ENCODE assay signal across 7 mouse cellular contexts in genomic region chr13:35968131-35968718, GRCm38 (mm10). TPM values are rescaled to one million over a fixed set of nuclear protein-coding genes. Genes with fewer than 3 reads are reported as not detected.
DNase-seq lines count a peak whose midpoint lies in the region; ATAC-seq and TF ChIP-seq lines count a peak whose summit lies in the region.

No protein-coding gene starts in this region.

- no peaks in the 10 kb centered on the region for H3K9me3 ChIP-seq in forebrain, postnatal 0 days (ENCODE audit: low read length)
- H3K9me3 ChIP-seq in kidney, embryonic 15.5 days (replicated peaks) = no peaks in the 10 kb centered on the region
- no peaks in the 10 kb centered on the region for H3K9me3 ChIP-seq in midbrain, embryonic 13.5 days

- no peak for TF ChIP-seq CTCF in forebrain, postnatal 0 days (IDR thresholded peaks at IDR 0.05; ENCODE audit: low read depth)

- no peaks in the 10 kb centered on the region for H3K4me1 ChIP-seq in forebrain, postnatal 0 days (ENCODE audit: insufficient read depth)
- peaks cover 21% of the 10 kb centered on the region for H3K4me1 ChIP-seq in kidney, embryonic 15.5 days
- peaks cover 22% of the 10 kb centered on the region for H3K4me1 ChIP-seq in midbrain, embryonic 13.5 days (replicated peaks)

- H3K27me3 ChIP-seq in forebrain, postnatal 0 days (ENCODE audit: insufficient read depth, low read length) = peaks cover 13% of the 10 kb centered on the region
- peaks cover 37% of the 10 kb centered on the region for H3K27me3 ChIP-seq in kidney, embryonic 15.5 days
- peaks cover 40% of the 10 kb centered on the region for H3K27me3 ChIP-seq in midbrain, embryonic 13.5 days

- peak; percentile 35 for DNase-seq in ovary, postnatal 36 days (ENCODE audit: low spot score)
- DNase-seq in ovary, postnatal 14 days (ENCODE audit: low spot score) = no peak
- peak; percentile 17 for DNase-seq in forebrain, postnatal 0 days
- DNase-seq in layer of hippocampus, adult 9-10 months (ENCODE audit: low spot score) = no peak

- H3K9ac ChIP-seq in forebrain, postnatal 0 days = peak overlapping the region; percentile 41
- peak overlapping the region; percentile 49 for H3K9ac ChIP-seq in kidney, embryonic 15.5 days
- H3K9ac ChIP-seq in midbrain, embryonic 13.5 days (replicated peaks) = peak overlapping the region; percentile 63

- peak overlapping the region; percentile 100 for H3K4me2 ChIP-seq in forebrain, postnatal 0 days (ENCODE audit: low read depth)
- H3K4me2 ChIP-seq in kidney, embryonic 15.5 days = peak overlapping the region; percentile 100
- peak overlapping the region; percentile 98 for H3K4me2 ChIP-seq in midbrain, embryonic 13.5 days (replicated peaks)

- no peaks in the 10 kb centered on the region for H3K36me3 ChIP-seq in forebrain, postnatal 0 days (ENCODE audit: insufficient read depth)
- no peaks in the 10 kb centered on the region for H3K36me3 ChIP-seq in kidney, embryonic 15.5 days
- H3K36me3 ChIP-seq in midbrain, embryonic 13.5 days = no peaks in the 10 kb centered on the region

- 1% methylated on average over 38 of the region's 38 CpGs for WGBS in forebrain, postnatal 0 days
- under 1% methylated on average over 38 of the region's 38 CpGs for WGBS in kidney, embryonic 15.5 days
- WGBS in midbrain, embryonic 13.5 days = under 1% methylated on average over 38 of the region's 38 CpGs

- ATAC-seq in common myeloid progenitor, adult 5-6 weeks (replicated peaks; ENCODE audit: low read depth, poor library complexity, severe bottlenecking) = peak; percentile 70
- ATAC-seq in forebrain, postnatal 0 days = peak; percentile 52
- ATAC-seq in kidney, embryonic 15.5 days (replicated peaks; ENCODE audit: low FRiP score) = peak; percentile 74
- ATAC-seq in midbrain, embryonic 13.5 days = peak; percentile 65

- no peak overlapping the region for H3K27ac ChIP-seq in forebrain, postnatal 0 days (ENCODE audit: low read depth, low read length)
- no peak overlapping the region for H3K27ac ChIP-seq in kidney, embryonic 15.5 days
- no peak overlapping the region for H3K27ac ChIP-seq in midbrain, embryonic 13.5 days

- H3K4me3 ChIP-seq in forebrain, postnatal 0 days (ENCODE audit: low read depth, low read length) = peak overlapping the region; percentile 58
- H3K4me3 ChIP-seq in kidney, embryonic 15.5 days (replicated peaks) = peak overlapping the region; percentile 64
- H3K4me3 ChIP-seq in midbrain, embryonic 13.5 days (replicated peaks) = peak overlapping the region; percentile 63

RNA-seq across cellular contexts. Expression of gene Ppp1r3g, which starts 9.6 kb away (rescaled TPM):
- total RNA-seq in common myeloid progenitor, adult 5-6 weeks (2017) = not detected in 2 replicates
- 1.2 TPM in 2 replicates for total RNA-seq in forebrain, postnatal 0 days (2014; rRNA removed)
- polyA plus RNA-seq in forebrain, postnatal 0 days (2015; fragmentation: Nextera tagmentation; extraction: Ambion mirVana) = 0.42 and 0.53 TPM in 2 replicates
- 0.49 and 1.0 TPM in 2 replicates for polyA plus RNA-seq in kidney, embryonic 15.5 days (2015; fragmentation: Nextera tagmentation; extraction: Ambion mirVana)
- polyA plus RNA-seq in midbrain, embryonic 13.5 days (2015; fragmentation: Nextera tagmentation; extraction: Ambion mirVana) = 0.47 and 0.66 TPM in 2 replicates

Comparison
In these comparisons a context has a peak if more than half of its experiments do, and no peak if none do; other contexts are left out.
1. DNase-seq: peak in ovary, postnatal 36 days (single experiment) and forebrain, postnatal 0 days (single experiment); none in ovary, postnatal 14 days (single experiment) and layer of hippocampus, adult 9-10 months (single experiment).
2. Peak in every context shown above with its lines, with median percentiles within 50 percentile points of each other: ATAC-seq, H3K4me2 ChIP-seq, H3K4me3 ChIP-seq and H3K9ac ChIP-seq.